In genomic region chr3:108865676-108866075, GRCm38 (mm10) we compare ENCODE assay signal across 25 mouse cellular contexts. TPM values are rescaled to one million over a fixed set of nuclear protein-coding genes. Genes with fewer than 3 reads are reported as not detected.
DNase-seq lines count a peak whose midpoint lies in the region.
"Had no signal": no experiment of that assay in that cellular context is flagged by ENCODE, and none has a peak within 500 bp of the region (broad histone marks: within the 10 kb centered on the region; RNA-seq: fewer than 3 reads in every experiment).

No protein-coding gene starts in this region.

- no peak overlapping the region for H3K4me3 ChIP-seq in macrophage (ENCODE audit: inconsistent target)
- H3K4me3 ChIP-seq: embryonic facial prominence, embryonic 15.5 days; heart, adult 2 months; left cerebral cortex, adult 2 months had no signal

- H3K36me3 ChIP-seq in macrophage (ENCODE audit: inconsistent target), result no peaks in the 10 kb centered on the region
- H3K36me3 ChIP-seq: embryonic facial prominence, embryonic 15.5 days had no signal

- peak overlapping the region; percentile 78 for H3K27ac ChIP-seq in macrophage
- H3K27ac ChIP-seq: embryonic facial prominence, embryonic 15.5 days; heart, adult 2 months; hindbrain, postnatal 0 days; left cerebral cortex, adult 2 months had no signal

- H3K79me2 ChIP-seq in macrophage (ENCODE audit: inconsistent target), result no peaks in the 10 kb centered on the region

- WGBS in macrophage (ENCODE audit: missing documents), result 82% methylated on average over 3 of the region's 3 CpGs

- peak; percentile 41 to 46 for DNase-seq in spleen, postnatal 36 days (ENCODE audit: low spot score in 2 of 2)
- DNase-seq in spleen, adult 12 weeks (ENCODE audit: low spot score), result no peak
- DNase-seq in thymus, postnatal 10 days (ENCODE audit: low spot score in 2 of 2), result peak; percentile 48 to 54
- no peak for DNase-seq in testis, postnatal 14 days (ENCODE audit: low spot score)
- no peak for DNase-seq in B cell, adult 2 months
- DNase-seq in embryo, embryonic 10 days (ENCODE audit: low spot score), result no peak
- DNase-seq: adrenal gland, postnatal 14 days; cerebellum, adult 11-12 months; cerebellum, postnatal 14 days; embryo, embryonic 11 days; heart, postnatal 4 days; kidney, adult 8-10 months; kidney, postnatal 25 days; lung, adult 18-20 months; lung, postnatal 14 days; retina, postnatal 1 day had no signal

RNA-seq across cellular contexts. Expression of gene Fndc7, which starts 24.1 kb away (rescaled TPM):
- total RNA-seq in macrophage (2018; cell fraction: chromatin; rRNA removed), result 1 to 10 TPM in 15 of 26 experiments, under 1 TPM in 9, not detected in 2; 0.54 to 4.7 (median 1.2) TPM
- 1 to 10 TPM in 1 of 26 experiments, under 1 TPM in 25; 0.13 to 1.2 (median 0.46) TPM for total RNA-seq in macrophage (2018; cell fraction: cytosol; rRNA removed)
- 10 to 100 TPM in 1 of 26 experiments, 1 to 10 TPM in 20, under 1 TPM in 4, not detected in 1; 0.25 to 10.9 (median 2.4) TPM for total RNA-seq in macrophage (2018; cell fraction: nucleus; rRNA removed)
- 0.12 to 0.16 TPM (median 0.13 TPM) in 3 replicates for polyA plus RNA-seq in macrophage (2018)
- total RNA-seq: gastrocnemius, adult 8-10 months; midbrain, postnatal 0 days had no signal
- polyA plus RNA-seq: limb, embryonic 11.5 days; liver, embryonic 11.5 days; midbrain, postnatal 0 days had no signal

RNA-seq across cellular contexts. Expression of gene Stxbp3, which starts 25.4 kb away (rescaled TPM):
- 100 to 1,000 TPM; 128 to 662 (median 397) TPM for total RNA-seq in macrophage (2018; cell fraction: chromatin; rRNA removed)
- total RNA-seq in macrophage (2018; cell fraction: cytosol; rRNA removed), result 100 to 1,000 TPM in 11 of 26 experiments, 10 to 100 TPM in 15; 44.8 to 155 (median 71.2) TPM
- total RNA-seq in macrophage (2018; cell fraction: nucleus; rRNA removed), result 100 to 1,000 TPM in 22 of 26 experiments, 10 to 100 TPM in 4; 86.0 to 401 (median 201) TPM
- polyA plus RNA-seq in macrophage (2018), result 35.4 to 73.9 TPM (median 66.9 TPM) in 3 replicates

RNA-seq across cellular contexts. Expression of gene Prpf38b, which starts 45.9 kb away (rescaled TPM):
- 100 to 1,000 TPM; 289 to 988 (median 649) TPM for total RNA-seq in macrophage (2018; cell fraction: chromatin; rRNA removed)
- 10 to 100 TPM; 30.2 to 95.1 (median 47.8) TPM for total RNA-seq in macrophage (2018; cell fraction: cytosol; rRNA removed)
- total RNA-seq in macrophage (2018; cell fraction: nucleus; rRNA removed), result 100 to 1,000 TPM; 218 to 605 (median 372) TPM
- 42.7 to 154 TPM (median 82.2 TPM) in 3 replicates for polyA plus RNA-seq in macrophage (2018)

Comparison
In these comparisons a context has a peak if more than half of its experiments do, and no peak if none do; other contexts are left out.
1. DNase-seq: peak in spleen, postnatal 36 days (2 of 2) and thymus, postnatal 10 days (2 of 2); none in spleen, adult 12 weeks (single experiment), testis, postnatal 14 days (single experiment), B cell, adult 2 months (0 of 2) and embryo, embryonic 10 days (single experiment).